Mouse (Mus musculus) kidney, postnatal 10 days (tissue): ENCODE measurements at regions not wholly inside any gene's neighbourhood (a gene's known extent, or its start where the extent isn't known, plus 50 kb on each side); places are given as distances from the start of the nearest gene placed in this dataset.
A peak's percentile ranks its signal among the peaks of the same experiment; 100 is the strongest.
"Not testable (repeated sequence)": the region's sequence is repeated elsewhere in the genome, so short reads cannot be mapped to it uniquely, and the experiment has no call there.

Experiments
- DNase-seq: peaks from one replicate; pipeline ENCODE4 v3.0.0; 2021; ENCODE audit warnings: mixed read lengths

DNA sequence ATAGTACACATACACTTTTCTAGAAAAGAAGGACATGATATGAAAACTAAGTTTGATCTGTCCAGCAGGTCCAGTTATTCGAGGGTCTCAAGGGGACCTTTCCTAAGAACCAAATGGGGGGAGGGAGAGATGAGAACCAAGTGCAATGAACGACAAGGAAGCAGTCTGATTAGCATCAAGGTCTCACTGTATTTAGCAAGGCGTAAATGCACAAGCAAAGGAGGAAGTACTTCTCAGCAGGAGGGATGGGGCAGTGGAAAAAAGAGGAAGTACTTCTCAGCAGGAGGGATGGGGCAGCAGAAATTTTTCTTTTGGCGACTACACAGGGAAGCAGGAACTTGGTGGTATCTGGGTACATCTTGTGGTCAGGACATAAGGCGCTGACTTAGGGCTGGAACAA, 545.5 kb downstream of the Serpinb8 start:
- DNase-seq, result not testable (repeated sequence)

DNA sequence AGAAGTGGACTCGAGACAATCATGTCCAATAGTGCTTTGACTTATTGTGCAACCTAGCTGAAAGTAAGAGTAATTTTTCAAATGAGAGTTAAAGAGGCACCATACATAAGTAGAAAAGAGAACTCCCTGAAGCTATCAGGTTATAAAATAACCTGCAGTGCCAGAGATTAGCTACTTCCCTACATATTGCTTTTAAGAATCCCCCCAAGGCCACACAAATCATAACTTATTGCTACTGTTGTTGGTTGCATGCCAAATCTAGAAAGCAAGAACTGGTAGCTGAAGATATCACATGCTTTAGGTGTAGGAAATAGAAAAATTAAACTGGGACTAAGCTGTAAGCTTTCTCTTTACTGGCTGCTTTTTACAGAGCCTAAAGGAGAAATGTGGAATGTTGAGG, 554.3 kb downstream of the Serpinb8 start:
- no peak for DNase-seq

DNA sequence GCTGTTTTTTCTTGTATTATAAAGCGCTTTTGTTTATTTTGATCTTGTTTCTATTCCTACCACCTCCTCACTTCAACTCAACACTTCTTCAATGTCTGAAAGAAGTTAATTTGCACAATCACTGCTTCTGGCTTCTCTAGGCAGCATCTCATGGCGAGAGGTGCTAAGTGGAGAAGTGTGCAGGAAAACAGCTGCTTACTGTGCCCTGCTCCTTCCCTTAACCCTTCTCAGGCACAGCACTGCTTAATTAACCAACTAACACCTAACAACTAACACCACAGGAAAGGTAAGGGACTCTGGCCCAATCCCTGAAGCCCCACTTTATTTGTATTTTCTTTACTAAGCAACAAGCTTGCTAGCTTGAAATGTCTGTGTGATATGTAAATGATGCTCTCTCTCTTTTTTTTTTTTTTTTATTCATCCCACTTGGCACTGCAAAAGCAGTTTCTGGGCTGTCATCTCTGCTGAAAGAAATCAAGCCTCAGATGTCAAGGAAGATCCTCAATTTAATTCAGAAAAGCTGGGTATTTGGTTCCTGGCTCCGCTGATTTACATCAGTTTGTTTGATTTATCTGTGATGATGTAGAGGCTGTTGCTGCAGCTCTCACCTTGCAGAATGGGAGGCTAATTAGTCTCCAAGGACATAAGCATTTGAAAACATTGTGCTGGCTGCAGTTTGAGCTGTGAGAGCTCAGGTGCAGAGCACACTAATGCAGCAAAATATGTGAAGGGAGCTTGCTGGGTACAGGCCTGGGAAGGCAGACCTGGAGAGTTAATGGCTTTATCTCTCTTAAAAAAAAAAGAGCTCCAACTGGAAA, 591.8 kb downstream of the Serpinb8 start:
- DNase-seq, result no peak

DNA sequence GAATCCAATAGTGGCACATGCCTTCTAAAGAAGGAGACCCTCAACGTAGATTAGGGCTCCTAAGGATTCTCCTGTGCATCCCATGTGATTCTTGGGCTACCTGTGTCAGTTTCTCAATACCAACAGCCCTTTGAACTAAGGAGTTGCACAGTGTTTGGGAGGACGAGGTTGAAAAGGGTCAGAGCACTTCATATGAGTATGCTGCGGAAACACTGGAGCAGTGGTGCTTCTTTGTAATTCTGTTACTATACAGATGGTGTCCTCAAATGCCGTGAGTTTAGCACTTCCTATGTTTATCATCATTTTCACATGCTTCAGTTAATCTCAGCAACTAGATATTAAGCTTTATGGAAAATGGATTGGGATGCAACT, 592.3 kb downstream of the Serpinb8 start:
- no peak for DNase-seq

DNA sequence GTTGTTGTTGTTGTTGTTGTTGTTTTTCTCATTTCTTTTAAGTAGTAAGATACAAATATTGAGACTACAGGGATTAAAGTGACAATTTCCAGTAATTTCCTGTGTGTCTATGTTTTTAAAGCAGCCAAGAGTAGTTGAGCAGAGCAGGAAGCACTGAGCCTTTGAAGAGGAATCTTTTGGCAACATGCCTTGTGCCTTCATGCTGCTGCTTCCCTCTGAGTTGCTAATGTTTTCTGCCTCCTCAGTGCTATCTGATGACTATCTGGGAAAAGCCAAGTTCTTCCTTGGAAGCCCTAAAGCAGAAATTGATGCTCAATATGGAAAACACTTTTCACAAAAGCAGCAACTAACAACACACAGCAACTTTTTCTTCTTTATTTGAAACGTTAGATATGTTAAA, 634.2 kb downstream of the Serpinb8 start:
- DNase-seq, result peak; percentile 5

DNA sequence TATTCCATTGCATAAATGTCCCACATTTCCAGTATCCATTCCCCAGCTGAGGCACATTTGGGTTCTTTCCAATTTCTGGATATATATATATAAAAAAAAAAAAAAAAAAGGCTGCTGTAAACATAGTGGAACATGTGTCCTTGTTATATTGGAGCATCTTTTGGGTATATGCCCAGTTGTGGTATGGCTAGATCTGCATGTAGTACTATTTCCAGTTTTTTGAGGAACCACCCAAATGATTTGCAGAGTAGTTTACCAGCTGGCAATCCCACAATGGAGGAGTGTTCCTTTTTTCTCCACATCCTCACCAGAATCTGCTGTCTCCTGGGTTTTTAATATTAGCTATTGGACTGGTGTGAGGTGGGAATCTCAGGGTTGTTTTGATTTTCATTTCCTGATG, 650.3 kb downstream of the Serpinb8 start:
- DNase-seq, result no peak

DNA sequence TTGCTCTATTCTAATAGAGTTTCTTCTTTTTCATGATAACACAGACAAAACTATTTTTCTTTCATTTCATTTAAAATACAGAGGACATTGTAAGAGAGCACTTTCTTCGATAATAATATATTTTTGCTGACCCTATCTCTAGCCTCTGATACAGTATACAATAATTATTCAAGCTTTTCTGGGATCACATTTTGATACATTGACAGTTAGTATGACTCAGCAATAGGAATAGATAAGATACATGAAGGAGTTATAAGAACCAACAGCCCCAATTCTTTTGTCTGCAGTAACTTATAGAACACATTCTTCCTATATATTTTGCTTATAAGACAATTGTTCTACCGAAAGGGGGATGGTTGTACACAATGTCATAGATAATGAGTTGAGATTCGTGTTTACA, 665.3 kb downstream of the Serpinb8 start:
- no peak for DNase-seq

DNA sequence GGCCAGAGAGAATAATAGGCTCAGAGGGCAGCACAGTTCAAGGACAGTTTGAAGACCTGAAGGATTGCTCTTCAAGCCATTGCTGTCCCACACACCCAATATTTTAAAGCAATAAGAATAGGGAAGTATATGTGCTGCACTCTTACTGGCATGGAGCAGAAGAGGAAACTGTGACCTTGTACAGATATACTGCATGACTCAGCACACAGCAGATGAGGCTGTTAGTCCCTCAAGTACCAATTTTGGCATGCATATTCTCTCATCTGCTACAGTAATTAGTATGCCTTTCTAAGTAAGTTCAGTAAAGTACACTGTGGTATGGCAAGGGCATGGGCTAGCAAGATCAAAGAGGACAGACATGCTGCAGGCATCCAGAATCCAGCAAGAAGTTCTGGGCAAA, 669.5 kb downstream of the Serpinb8 start:
- DNase-seq, result no peak

DNA sequence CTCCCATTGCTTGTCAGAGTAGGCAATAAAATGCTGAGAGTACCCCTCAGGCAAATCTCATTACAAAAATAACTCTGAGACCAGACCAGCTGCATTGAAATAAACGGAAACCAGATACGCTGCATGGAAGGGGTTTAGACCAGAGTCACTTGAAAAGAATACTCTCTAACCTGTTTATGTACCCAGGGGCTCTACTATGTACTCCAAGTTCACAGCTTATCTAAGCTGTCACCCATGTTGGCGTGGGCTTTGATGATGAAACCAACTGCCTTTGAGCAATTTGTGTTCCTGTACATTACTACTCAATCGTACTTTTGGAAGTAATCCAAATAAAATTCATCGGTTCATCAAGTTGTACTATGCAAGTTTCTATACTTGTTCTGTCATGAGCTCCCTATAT, 692.3 kb downstream of the Serpinb8 start:
- DNase-seq, result no peak

DNA sequence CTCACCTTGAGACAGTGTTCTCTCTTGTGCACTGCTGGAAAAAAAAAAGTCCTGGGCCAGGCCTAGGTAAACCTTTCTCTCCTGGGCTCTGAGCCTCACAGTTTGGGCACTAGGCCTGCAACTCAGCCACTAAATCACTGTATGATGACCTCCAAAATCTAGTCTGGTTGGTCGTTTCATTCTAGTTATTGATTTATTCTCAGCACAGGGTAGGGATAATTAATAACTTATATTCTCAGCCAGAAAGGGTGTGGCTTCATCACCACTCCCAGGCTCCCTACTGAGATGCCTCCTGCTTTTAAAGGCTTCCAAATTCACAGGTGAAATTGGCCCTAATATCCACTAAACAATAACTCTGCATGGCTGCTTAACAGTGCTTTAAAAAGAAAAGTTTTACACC, 696.8 kb downstream of the Serpinb8 start:
- DNase-seq, result no peak
